In the genomic region with DNA sequence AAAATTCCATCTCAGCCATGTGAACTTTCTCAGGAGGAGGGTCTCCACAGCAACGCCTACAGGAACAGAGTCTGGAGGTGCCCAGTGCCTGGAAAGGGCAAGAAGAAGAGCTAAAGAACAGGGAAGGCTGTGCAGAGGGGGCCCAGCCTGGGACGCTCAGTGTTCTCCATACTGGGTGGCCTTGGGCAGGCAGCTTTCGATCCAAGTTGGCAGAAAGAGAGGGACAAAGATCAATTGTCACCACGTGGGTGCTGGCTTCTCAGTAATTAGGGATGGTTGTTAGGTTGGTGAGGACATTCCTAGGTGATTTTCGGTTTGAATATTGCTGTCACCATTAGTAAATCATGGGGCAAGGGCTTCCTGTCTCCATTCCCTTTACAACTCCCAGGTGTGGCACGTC, we compare ENCODE assay signal across 19 mouse cellular contexts.
DNase-seq lines count a peak whose midpoint lies in the region; ATAC-seq and TF ChIP-seq lines count a peak whose summit lies in the region.
"Had no signal": no experiment of that assay in that cellular context is flagged by ENCODE, and none has a peak within 500 bp of the region (broad histone marks: within the 10 kb centered on the region; RNA-seq: fewer than 3 reads in every experiment).

No protein-coding gene starts in this region.

- TF ChIP-seq CTCF in kidney, adult 2 months (conservative IDR thresholded peaks at IDR 0.05; ENCODE audit: insufficient read depth, insufficient read length, low read depth, low read length) = no peak
- TF ChIP-seq CTCF in layer of hippocampus, adult 2 months (conservative IDR thresholded peaks at IDR 0.05) = no peak
- TF ChIP-seq CTCF in intestine, postnatal 0 days (IDR thresholded peaks at IDR 0.05; ENCODE audit: low read depth) = no peak

- peaks cover 3% of the 10 kb centered on the region; the same call in 1 of the 2 replicates for H3K4me1 ChIP-seq in kidney, adult 2 months (ENCODE audit: control insufficient read depth, insufficient read depth, low read length)
- H3K4me1 ChIP-seq in kidney, embryonic 15.5 days = peaks cover 9% of the 10 kb centered on the region; the same call in 1 of the 2 replicates
- H3K4me1 ChIP-seq in intestine, embryonic 15.5 days (replicated peaks) = peaks cover 8% of the 10 kb centered on the region; the same call in 1 of the 2 replicates
- H3K4me1 ChIP-seq in intestine, postnatal 0 days (replicated peaks; ENCODE audit: control insufficient read depth, insufficient read depth, low read length) = peaks cover 6% of the 10 kb centered on the region; the same call in 1 of the 2 replicates
- H3K4me1 ChIP-seq: embryonic facial prominence, embryonic 13.5 days had no signal

- no peak for ATAC-seq in kidney, embryonic 15.5 days (replicated peaks; ENCODE audit: low FRiP score)
- peak; percentile 41 for ATAC-seq in intestine, embryonic 15.5 days
- ATAC-seq in intestine, postnatal 0 days = peak; percentile 73
- ATAC-seq: activated CD4-positive, CD25-positive, alpha-beta regulatory T cell, adult 4 months; Patski had no signal

- no peak overlapping the region for H3K27ac ChIP-seq in kidney, adult 2 months (ENCODE audit: insufficient read depth, low read depth, low read length)
- H3K27ac ChIP-seq in kidney, embryonic 15.5 days = no peak overlapping the region
- peak overlapping the region; percentile 46; the same call in 1 of the 2 replicates for H3K27ac ChIP-seq in layer of hippocampus, adult 2 months
- no peak overlapping the region for H3K27ac ChIP-seq in intestine, embryonic 15.5 days
- peak overlapping the region; percentile 15; the same call in 1 of the 2 replicates for H3K27ac ChIP-seq in intestine, postnatal 0 days (ENCODE audit: low read depth, low read length)
- H3K27ac ChIP-seq: embryonic facial prominence, embryonic 13.5 days; forebrain, embryonic 12.5 days had no signal

- peak; percentile 69 for DNase-seq in kidney, adult 2 months
- DNase-seq in layer of hippocampus, adult 2 months (ENCODE audit: low spot score in 2 of 2) = no peak
- DNase-seq in layer of hippocampus, adult 9-10 months (ENCODE audit: low spot score) = no peak
- DNase-seq: adrenal gland, postnatal 25 days; cerebellum, adult 18-20 months; cerebellum, adult 9-11 months; cerebellum, postnatal 36 days; gastrocnemius, postnatal 10 days; heart, adult 18-20 months; heart, postnatal 10 days had no signal

- no peaks in the 10 kb centered on the region for H3K36me3 ChIP-seq in kidney, adult 2 months (ENCODE audit: control insufficient read depth, insufficient read depth, low read length)
- H3K36me3 ChIP-seq in kidney, embryonic 15.5 days = no peaks in the 10 kb centered on the region
- H3K36me3 ChIP-seq in intestine, embryonic 15.5 days = no peaks in the 10 kb centered on the region
- H3K36me3 ChIP-seq in intestine, postnatal 0 days (ENCODE audit: control insufficient read depth, insufficient read depth) = no peaks in the 10 kb centered on the region
- H3K36me3 ChIP-seq: embryonic facial prominence, embryonic 13.5 days; forebrain, embryonic 12.5 days; heart, embryonic 10.5 days had no signal

- 50% methylated on average over 6 of the region's 6 CpGs for WGBS in kidney, adult 2 months
- WGBS in kidney, embryonic 15.5 days = 40% methylated on average over 6 of the region's 6 CpGs
- WGBS in intestine, embryonic 15.5 days = 50% methylated on average over 6 of the region's 6 CpGs
- 39% methylated on average over 6 of the region's 6 CpGs for WGBS in intestine, postnatal 0 days

- no peaks in the 10 kb centered on the region for H3K27me3 ChIP-seq in kidney, adult 2 months (replicated peaks; ENCODE audit: control insufficient read depth, insufficient read depth, low read length)
- H3K27me3 ChIP-seq in kidney, embryonic 15.5 days = no peaks in the 10 kb centered on the region
- no peaks in the 10 kb centered on the region for H3K27me3 ChIP-seq in intestine, embryonic 15.5 days (replicated peaks)
- H3K27me3 ChIP-seq in intestine, postnatal 0 days (replicated peaks; ENCODE audit: control insufficient read depth, insufficient read depth, low read length) = no peaks in the 10 kb centered on the region
- H3K27me3 ChIP-seq: CH12.LX; embryonic facial prominence, embryonic 13.5 days; forebrain, embryonic 12.5 days; Patski had no signal

- no peaks in the 10 kb centered on the region; the same call in 1 of the 2 replicates for H3K9me3 ChIP-seq in kidney, embryonic 15.5 days (replicated peaks)
- no peaks in the 10 kb centered on the region for H3K9me3 ChIP-seq in intestine, embryonic 15.5 days
- H3K9me3 ChIP-seq in intestine, postnatal 0 days (ENCODE audit: control insufficient read depth) = no peaks in the 10 kb centered on the region
- H3K9me3 ChIP-seq: embryonic facial prominence, embryonic 13.5 days; forebrain, embryonic 12.5 days; heart, embryonic 10.5 days had no signal

- TF ChIP-seq POLR2A in kidney, adult 2 months (IDR thresholded peaks at IDR 0.05; ENCODE audit: low read depth, low read length) = no peak

- H3K4me2 ChIP-seq in kidney, embryonic 15.5 days = no peak overlapping the region
- no peak overlapping the region for H3K4me2 ChIP-seq in intestine, embryonic 15.5 days (replicated peaks)
- no peak overlapping the region for H3K4me2 ChIP-seq in intestine, postnatal 0 days (replicated peaks; ENCODE audit: low read depth)
- H3K4me2 ChIP-seq: embryonic facial prominence, embryonic 13.5 days; forebrain, embryonic 12.5 days had no signal

- no peak overlapping the region for H3K9ac ChIP-seq in kidney, embryonic 15.5 days
- H3K9ac ChIP-seq in intestine, embryonic 15.5 days = no peak overlapping the region
- no peak overlapping the region for H3K9ac ChIP-seq in intestine, postnatal 0 days (ENCODE audit: low read depth, low read length)
- H3K9ac ChIP-seq: embryonic facial prominence, embryonic 13.5 days; forebrain, embryonic 12.5 days had no signal

- H3K4me3 ChIP-seq in kidney, adult 2 months (ENCODE audit: insufficient read depth, low read depth, low read length) = no peak overlapping the region
- H3K4me3 ChIP-seq in kidney, embryonic 15.5 days (replicated peaks) = no peak overlapping the region
- H3K4me3 ChIP-seq in layer of hippocampus, adult 2 months = no peak overlapping the region
- H3K4me3 ChIP-seq in intestine, embryonic 15.5 days (replicated peaks) = no peak overlapping the region
- no peak overlapping the region for H3K4me3 ChIP-seq in intestine, postnatal 0 days (ENCODE audit: low read depth, low read length)
- H3K4me3 ChIP-seq: embryonic facial prominence, embryonic 13.5 days; forebrain, embryonic 12.5 days; heart, embryonic 10.5 days had no signal

Comparison
In these comparisons a context has a peak if more than half of its experiments do, and no peak if none do; other contexts are left out.
1. H3K27ac ChIP-seq: peak in layer of hippocampus, adult 2 months (single experiment) and intestine, postnatal 0 days (single experiment); none in kidney, adult 2 months (single experiment), kidney, embryonic 15.5 days (single experiment) and intestine, embryonic 15.5 days (single experiment).